Mouse (Mus musculus) mesoderm, embryonic 11.5 days (tissue): ENCODE data around the gene Zfp658.

Experiments
- DNase-seq: peaks from one replicate; pipeline ENCODE4 v3.0.0-alpha.2; 2012; ENCODE audit warnings: low read depth, low spot score

Zfp658 gene

GRCm38 (mm10) chr7:43562006-43562633 lies at the start of gene Zfp658:
Gene Zfp658, plus strand, starts transcription at chr7:43562256.
- peak; percentile 95 for DNase-seq

DNA sequence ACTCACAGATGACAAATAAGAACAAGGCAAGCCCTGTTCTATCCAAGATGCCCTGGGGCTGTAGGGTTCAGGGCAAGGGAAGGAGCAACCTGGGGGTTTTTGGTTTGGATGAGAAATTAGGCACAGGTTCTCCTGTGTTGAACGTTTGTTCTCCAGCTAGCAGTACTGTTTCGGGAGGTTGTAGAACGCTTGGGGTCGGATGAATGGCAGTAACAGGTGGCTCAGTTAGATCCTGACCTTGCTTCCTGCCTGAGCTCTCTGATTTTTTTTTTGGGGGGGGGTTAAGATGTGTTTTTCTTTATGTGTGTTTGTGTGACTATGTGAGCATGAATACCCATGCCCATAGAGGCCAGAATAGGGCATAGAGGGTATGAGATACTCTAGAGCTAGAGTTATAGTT lies 49.5 kb upstream of the Zfp658 start:
- DNase-seq = no peak

DNA sequence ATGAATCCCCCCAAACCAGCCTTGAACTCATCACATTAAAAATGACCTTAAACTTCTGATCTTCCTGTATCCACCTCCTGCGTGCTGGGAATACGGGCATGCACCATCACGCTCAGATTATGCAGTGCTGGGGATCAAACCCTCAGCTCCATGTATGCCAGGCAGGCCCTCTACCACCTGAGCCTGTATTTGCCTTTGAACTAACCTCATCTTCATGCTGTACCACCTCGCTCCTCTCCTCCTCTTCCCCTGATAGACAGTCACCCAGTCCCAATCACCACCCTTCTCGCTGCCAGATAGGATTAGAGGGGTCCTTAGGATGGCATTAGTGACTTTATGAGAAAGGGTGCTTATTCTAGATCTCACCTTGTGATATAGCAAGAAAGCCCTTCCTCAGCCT lies 47.0 kb upstream of the Zfp658 start:
- DNase-seq = no peak

DNA sequence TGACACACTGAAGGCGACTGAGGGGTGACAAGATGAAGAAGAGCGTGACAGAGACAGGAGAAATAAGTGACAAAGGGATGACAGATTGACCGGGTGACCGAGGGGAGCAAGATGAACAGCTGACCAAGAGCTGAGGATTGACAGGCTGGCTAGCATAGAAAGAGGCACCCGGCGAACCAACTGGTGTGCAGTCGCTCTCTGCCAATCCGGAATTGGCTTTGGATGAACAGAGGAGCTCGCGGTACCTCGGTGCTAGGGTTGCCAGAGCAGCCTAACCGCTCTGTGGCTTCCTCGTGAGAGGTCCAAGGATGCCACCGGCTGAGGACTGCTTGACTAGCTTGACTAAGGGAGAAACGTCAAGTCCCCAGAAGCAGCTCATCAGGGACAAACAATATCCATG lies 43.7 kb upstream of the Zfp658 start:
- no peak for DNase-seq

DNA sequence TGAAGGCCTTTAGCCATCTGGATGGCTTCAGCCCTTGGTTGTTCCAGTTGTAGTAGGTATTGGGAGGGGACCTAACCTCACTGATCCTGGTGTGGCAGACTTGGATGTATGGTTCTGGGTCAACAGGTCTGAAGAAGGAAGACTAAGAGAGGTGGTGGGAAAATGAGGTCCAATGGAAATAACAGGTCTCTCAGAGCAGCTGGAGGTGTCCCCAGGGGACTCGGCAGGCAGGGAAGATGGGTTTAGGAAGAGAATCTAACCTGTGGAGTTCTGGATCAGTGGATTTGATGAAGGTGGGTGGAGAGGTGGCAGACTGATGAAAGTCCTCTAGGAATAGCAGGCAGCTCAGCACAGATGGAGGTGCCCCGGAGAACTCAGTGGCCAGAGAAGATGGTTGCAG lies 39.3 kb upstream of the Zfp658 start:
- DNase-seq = no peak

- DNase-seq = no peak
Observed at GRCm38 (mm10) chr7:43525313-43525712, 36.7 kb upstream of the Zfp658 start.

DNA sequence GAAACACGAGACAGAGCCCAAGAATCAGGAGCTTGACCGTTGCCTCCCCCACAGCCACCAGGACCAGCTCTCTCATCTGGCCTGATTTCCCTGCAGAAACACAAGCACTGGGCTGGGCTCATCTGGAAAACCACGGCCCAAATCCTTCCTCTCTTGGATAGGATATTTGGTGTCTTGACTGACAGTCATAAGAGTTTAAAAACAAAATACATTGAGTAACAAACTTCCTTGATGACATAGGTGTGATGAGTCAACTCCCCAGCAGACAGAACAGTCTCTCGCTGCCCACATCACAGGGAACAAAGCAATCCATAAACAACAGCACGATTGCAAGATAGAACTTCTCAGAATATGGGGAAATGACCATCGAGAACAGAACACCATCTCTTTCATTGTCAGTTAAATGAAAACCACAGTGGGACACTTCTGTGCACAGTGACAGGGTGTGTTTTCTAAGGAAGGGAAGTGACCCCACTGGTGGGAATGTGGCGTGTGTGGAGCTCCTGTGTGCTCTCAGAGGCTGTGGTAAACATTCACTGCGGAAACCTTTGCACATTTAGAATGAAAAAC lies 31.8 kb upstream of the Zfp658 start:
- DNase-seq = no peak

GRCm38 (mm10) chr7:43532936-43533505 lies 29.0 kb upstream of the Zfp658 start:
- DNase-seq = no peak

GRCm38 (mm10) chr7:43538524-43538923 lies 23.5 kb upstream of the Zfp658 start:
- no peak for DNase-seq

DNA sequence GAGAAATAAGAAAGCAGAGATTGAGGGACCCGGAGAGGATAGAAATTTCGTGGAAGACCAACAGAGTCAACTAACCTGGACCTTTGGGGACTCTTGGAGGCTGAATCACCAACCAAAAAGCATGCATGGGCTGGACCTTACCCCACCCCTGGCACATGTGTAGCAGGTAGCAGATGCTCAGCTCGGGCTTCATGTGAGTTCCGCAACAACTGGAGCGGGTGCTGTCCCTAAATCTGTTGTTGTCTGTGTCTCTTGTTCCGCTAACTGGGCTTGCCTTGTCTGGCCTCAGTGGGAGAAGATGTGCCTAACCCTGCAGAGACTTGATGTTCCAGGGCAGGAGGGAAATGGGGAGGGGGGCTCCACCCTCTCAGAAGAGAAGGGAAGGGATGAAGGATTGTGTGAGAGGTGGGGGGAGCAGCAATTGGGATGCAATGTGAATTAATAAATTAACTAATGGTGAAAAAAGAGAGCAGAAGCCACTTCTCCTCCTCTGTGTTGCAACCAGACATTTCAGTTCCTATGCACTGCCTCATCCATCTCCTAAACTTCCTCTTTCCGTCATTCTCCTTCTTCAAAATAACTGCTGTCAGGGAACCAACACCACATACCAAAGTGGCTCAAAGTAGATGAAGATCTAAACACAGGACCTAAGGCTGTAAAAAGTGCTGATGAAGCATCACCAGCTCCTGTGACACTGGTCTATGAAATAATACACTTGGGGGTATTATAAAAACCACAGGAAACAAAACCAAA lies 17.7 kb upstream of the Zfp658 start, which contains the start of gene Cd33:
Gene Cd33, minus strand, starts transcription at position 204 of the 753 bp plus-strand sequence.
- DNase-seq = no peak

GRCm38 (mm10) chr7:43545656-43546545 lies 16.2 kb upstream of the Zfp658 start:
- no peak for DNase-seq

GRCm38 (mm10) chr7:43547666-43548065 lies 14.4 kb upstream of the Zfp658 start:
- no peak for DNase-seq

DNA sequence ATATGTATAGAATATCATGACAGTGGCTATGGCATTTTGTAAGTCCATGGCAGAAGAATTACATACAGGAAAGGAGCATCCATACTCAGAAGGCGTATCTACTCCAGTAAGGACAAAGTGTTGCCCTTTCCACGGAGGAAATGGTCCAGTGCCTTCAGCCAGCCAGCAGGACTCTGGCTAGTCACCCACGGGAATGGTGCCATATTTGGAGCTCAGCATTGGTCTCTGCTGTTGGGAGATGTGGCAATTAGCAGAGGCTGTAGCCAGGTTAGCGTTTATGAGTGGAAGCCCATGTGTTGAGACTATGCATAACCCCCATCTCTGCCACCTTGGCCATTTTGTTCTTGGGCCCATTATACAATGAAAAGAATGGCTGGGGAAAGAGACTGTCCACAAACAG lies 13.8 kb upstream of the Zfp658 start:
- no peak for DNase-seq

DNA sequence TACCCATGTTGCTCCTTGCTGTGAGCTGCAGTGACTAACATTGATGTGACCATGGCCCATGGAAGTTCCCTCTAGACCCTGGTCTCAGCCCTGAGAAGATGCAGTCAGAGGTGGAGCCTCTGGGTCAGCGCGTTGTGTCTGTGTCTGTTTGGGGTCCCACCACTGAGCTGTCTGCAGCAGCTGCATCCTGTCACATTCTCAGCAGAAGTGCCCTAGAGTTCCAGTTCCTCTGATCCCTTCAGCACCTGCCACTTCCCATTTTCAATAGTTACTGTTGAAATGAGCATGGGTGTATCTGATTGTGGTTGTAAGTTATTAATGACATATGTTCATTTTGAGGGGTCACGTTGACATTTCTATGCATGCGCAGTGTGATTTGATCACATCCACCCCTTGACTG lies 8.9 kb upstream of the Zfp658 start:
- DNase-seq = no peak

GRCm38 (mm10) chr7:43554550-43554949 lies 7.5 kb upstream of the Zfp658 start:
- peak; percentile 45 for DNase-seq

- no peak for DNase-seq
Observed at GRCm38 (mm10) chr7:43555351-43555750, 6.7 kb upstream of the Zfp658 start.

- DNase-seq = no peak
Observed at GRCm38 (mm10) chr7:43556901-43557300, 5.2 kb upstream of the Zfp658 start.

DNA sequence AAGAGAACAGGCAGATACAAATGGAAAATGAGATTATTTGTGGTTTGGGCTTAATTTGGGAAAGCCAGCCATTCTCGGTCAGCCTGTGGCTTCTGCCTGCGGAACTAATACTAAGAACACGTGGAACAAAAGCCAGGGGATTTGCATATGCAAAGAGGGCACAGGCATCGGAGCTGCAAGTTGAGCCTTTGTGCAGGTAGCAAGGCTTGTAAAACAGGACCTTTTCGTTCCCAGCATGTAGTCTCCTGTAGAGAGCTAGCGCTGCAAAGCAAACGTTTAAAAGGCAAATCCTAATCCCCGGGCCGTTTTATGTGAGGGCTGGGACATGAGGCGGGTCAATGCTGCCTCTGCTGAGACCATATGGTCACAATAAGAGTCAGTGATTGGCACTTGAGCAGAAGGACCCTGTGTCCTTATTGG lies 605 bp downstream of the Zfp658 start:
- peak; percentile 40 for DNase-seq

- DNase-seq = no peak
Observed at GRCm38 (mm10) chr7:43563300-43563699, 1.2 kb downstream of the Zfp658 start.

DNA sequence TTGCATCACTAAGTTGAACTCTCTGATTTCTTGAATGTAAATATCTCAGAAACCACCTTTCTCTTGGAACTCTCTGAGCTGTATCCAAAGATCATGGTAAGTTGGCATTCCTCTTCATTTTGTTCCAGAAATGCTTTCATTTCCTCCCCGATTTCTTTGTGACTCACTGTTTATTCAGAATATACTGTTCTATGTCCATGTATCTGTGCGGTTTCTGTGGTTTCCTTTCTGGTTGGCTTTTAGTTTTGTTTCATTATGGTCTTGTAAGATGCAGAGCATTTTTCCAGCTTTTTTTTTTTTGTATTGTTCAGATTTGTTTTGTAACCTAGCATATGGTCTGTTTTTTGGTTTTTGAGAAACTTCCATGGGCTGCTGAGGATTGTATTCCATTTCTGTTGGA lies 9.2 kb downstream of the Zfp658 start:
- DNase-seq = no peak

- DNase-seq = peak; percentile 96
Observed at GRCm38 (mm10) chr7:43579440-43580171, 17.6 kb downstream of the Zfp658 start, which contains the start of gene Zfp719. Gene Zfp719, plus strand, starts transcription at chr7:43579610.
